Mouse (Mus musculus): ENCODE data around the gene Dyrk1a. TPM values are rescaled to one million over a fixed set of nuclear protein-coding genes. Genes with fewer than 3 reads are reported as not detected.

Gene Dyrk1a
- total and polyA plus RNA-seq, 3 experiments, result 32.4 to 53.7 (median 40.4) TPM

- dilution Hi-C loops (cut with MboI; ENCODE audit: extremely low pct_ligation_motif_present, extremely low pct_unique_long_range_greater_than_20kb, low sequenced_read_pairs) (no loop called here), in situ Hi-C loops (cut with MboI; ENCODE audit: low pct_ligation_motif_present, low pct_unique_long_range_greater_than_20kb, low sequenced_read_pairs) (no loop called here)
- peak; percentile 93 for DNase-seq (ENCODE audit: extremely low read depth)
- Histone ChIP-seq H3K4me1 (ENCODE audit: control insufficient read depth in 1 of 2, insufficient read depth in 2 of 2) (peaks cover 37 to 98% of the 10 kb centered on the region in 2 experiments), H3K9me3 (replicated peaks; ENCODE audit: low read length) (no peaks in the 10 kb centered on the region), H3K27me3 (replicated peaks) (no peaks in the 10 kb centered on the region), H3K4me3 (replicated peaks in 1 of 3; ENCODE audit: low read depth in 2 of 3, low read length in 2 of 3, poor library complexity in 1 of 3) (peak overlapping the region in 1 of 3 experiments; percentile 7), H3K36me3 (replicated peaks in 1 of 2; ENCODE audit: control insufficient read depth in 1 of 2, insufficient read depth in 1 of 2, low read length in 1 of 2) (peaks cover 0 to 15% of the 10 kb centered on the region in 2 experiments), H3K9ac (ENCODE audit: insufficient read depth, low read depth) (no peak overlapping the region), H3K4me2 (ENCODE audit: insufficient read depth, low read depth, poor library complexity, severe bottlenecking) (0 out of 2 replicates have a peak overlapping the region, but pooled peaks have one; percentile 22), H3K27ac (ENCODE audit: insufficient read depth, low read depth) (peak overlapping the region; percentile 31), H3K79me2 (replicated peaks; ENCODE audit: control insufficient read depth, extremely low read depth, insufficient read depth, poor library complexity, severe bottlenecking) (peaks cover 94% of the 10 kb centered on the region)
- TF ChIP-seq SIN3A (IDR thresholded peaks at IDR 0.05; ENCODE audit: low read length) (peak; percentile 83; the same call in 1 of the 2 replicates), JUN (IDR thresholded peaks at IDR 0.05; ENCODE audit: insufficient read depth, low read depth, low read length) (peak; percentile 40; the same call in 1 of the 2 replicates), MAX (IDR thresholded peaks at IDR 0.05; ENCODE audit: low read length) (peak; percentile 58), MYC (IDR thresholded peaks at IDR 0.05; ENCODE audit: low read depth, low read length) (peak; percentile 51; the same call in 1 of the 2 replicates), UBTF (IDR thresholded peaks at IDR 0.05; ENCODE audit: low read depth, low read length) (no peak), ZMIZ1 (IDR thresholded peaks at IDR 0.05; ENCODE audit: low read depth, low read length) (no peak), ETS1 (conservative IDR thresholded peaks at IDR 0.05; ENCODE audit: low read depth, low read length) (peak; percentile 99), BHLHE40 (IDR thresholded peaks at IDR 0.05; ENCODE audit: low read depth, low read length) (peak; percentile 80), JUND (conservative IDR thresholded peaks at IDR 0.05; ENCODE audit: low read depth, low read length) (peak; percentile 43; the same call in 1 of the 2 replicates), IRF4 (IDR thresholded peaks at IDR 0.05; ENCODE audit: low read depth, low read length) (peak; percentile 61; the same call in 1 of the 2 replicates), PAX5 (IDR thresholded peaks at IDR 0.05; ENCODE audit: low read length) (no peak), MEF2A (IDR thresholded peaks at IDR 0.05; ENCODE audit: borderline replicate concordance, low read depth, low read length) (peak; percentile 25; the same call in 1 of the 2 replicates), EP300 (IDR thresholded peaks at IDR 0.05; ENCODE audit: low read length) (peak; percentile 73), ELF1 (IDR thresholded peaks at IDR 0.05; ENCODE audit: low read depth, low read length) (peak; percentile 58), POLR2AphosphoS2 (IDR thresholded peaks at IDR 0.05; ENCODE audit: low read depth, low read length) (no peak), ZNF384 (IDR thresholded peaks at IDR 0.05; ENCODE audit: low read depth, low read length) (peak; percentile 85), CHD2 (IDR thresholded peaks at IDR 0.05; ENCODE audit: low read length) (peak; percentile 83), SMC3 (IDR thresholded peaks at IDR 0.05; ENCODE audit: low read depth, low read length) (no peak)
These were observed 31.7 kb downstream of the Dyrk1a start for GRCm38 (mm10) chr16:94601540-94601953.

GRCm38 (mm10) chr16:94602188-94602587 lies 32.4 kb downstream of the Dyrk1a start:
- Histone ChIP-seq H3K79me2 (replicated peaks; ENCODE audit: control insufficient read depth, extremely low read depth, insufficient read depth, poor library complexity, severe bottlenecking) (peaks cover 92% of the 10 kb centered on the region), H3K27me3 (replicated peaks) (no peaks in the 10 kb centered on the region), H3K4me1 (ENCODE audit: control insufficient read depth in 1 of 2, insufficient read depth in 2 of 2) (peaks cover 34 to 98% of the 10 kb centered on the region in 2 experiments), H3K9ac (ENCODE audit: insufficient read depth, low read depth) (no peak overlapping the region), H3K27ac (ENCODE audit: insufficient read depth, low read depth) (peak overlapping the region; percentile 14; the same call in 1 of the 2 replicates), H3K36me3 (replicated peaks in 1 of 2; ENCODE audit: control insufficient read depth in 1 of 2, insufficient read depth in 1 of 2, low read length in 1 of 2) (peaks cover 0 to 13% of the 10 kb centered on the region in 2 experiments), H3K4me2 (ENCODE audit: insufficient read depth, low read depth, poor library complexity, severe bottlenecking) (no peak overlapping the region), H3K9me3 (replicated peaks; ENCODE audit: low read length) (no peaks in the 10 kb centered on the region), H3K4me3 (replicated peaks in 1 of 3; ENCODE audit: low read depth in 2 of 3, low read length in 2 of 3, poor library complexity in 1 of 3) (no peak overlapping the region)
- no peak for DNase-seq (ENCODE audit: extremely low read depth)
- dilution Hi-C loops (cut with MboI; ENCODE audit: extremely low pct_ligation_motif_present, extremely low pct_unique_long_range_greater_than_20kb, low sequenced_read_pairs), result no loop called here
- in situ Hi-C loops (cut with MboI; ENCODE audit: low pct_ligation_motif_present, low pct_unique_long_range_greater_than_20kb, low sequenced_read_pairs), result no loop called here
- TF ChIP-seq NRF1 (IDR thresholded peaks at IDR 0.05; ENCODE audit: low read depth, low read length) (no peak), NELFE (IDR thresholded peaks at IDR 0.05; ENCODE audit: low read depth, low read length) (0 out of 2 replicates have a peak, but pooled peaks have one; percentile 40)
